ENCODE assay signal across 16 mouse cellular contexts in genomic region chr1:182852158-182852557, GRCm38 (mm10).
A peak's percentile ranks its signal among the peaks of the same experiment; 100 is the strongest.
DNase-seq lines count a peak whose midpoint lies in the region; ATAC-seq and TF ChIP-seq lines count a peak whose summit lies in the region.
"Had no signal": no experiment of that assay in that cellular context is flagged by ENCODE, and none has a peak within 500 bp of the region (broad histone marks: within the 10 kb centered on the region; RNA-seq: fewer than 3 reads in every experiment).

No protein-coding gene starts in this region.

- intact Hi-C loops in left cerebral cortex, adult 2 months (cut with DNase I), result no loop called here
- intact Hi-C loops in left cerebral cortex, postnatal 4 days (cut with DNase I), result no loop called here

- no peak for TF ChIP-seq POLR2A in brain, embryonic 14.5 days (IDR thresholded peaks at IDR 0.05; ENCODE audit: borderline replicate concordance, extremely low read depth, insufficient read depth, insufficient read length, poor library complexity, severe bottlenecking)

- no peak overlapping the region for H3K27ac ChIP-seq in left cerebral cortex, adult 2 months
- H3K27ac ChIP-seq: forebrain, embryonic 15.5 days; liver, embryonic 15.5 days; stomach, embryonic 15.5 days had no signal

- peak; percentile 12; the same call in 1 of the 2 replicates for TF ChIP-seq CTCF in left cerebral cortex, adult 2 months (IDR thresholded peaks at IDR 0.05)
- TF ChIP-seq CTCF in brain, embryonic 14.5 days (IDR thresholded peaks at IDR 0.05; ENCODE audit: borderline replicate concordance, extremely low read depth, insufficient read depth, insufficient read length), result peak; percentile 18; the same call in 1 of the 2 replicates

- ATAC-seq in inflammation-experienced regulatory T-cells, adult 6 months, result no peak
- ATAC-seq: forebrain, embryonic 15.5 days had no signal

- peak; percentile 47 for DNase-seq in embryo, embryonic 11 days
- no peak for DNase-seq in embryo, embryonic 9.5 days (ENCODE audit: extremely low spot score)
- no peak for DNase-seq in left cerebral cortex, adult 2 months (ENCODE audit: extremely low spot score in 1 of 2, low spot score in 2 of 2)
- DNase-seq in left cerebral cortex, postnatal 4 days, result no peak
- DNase-seq in A20 (ENCODE audit: low read depth, low spot score), result peak; percentile 43
- DNase-seq in brain, embryonic 14.5 days (ENCODE audit: low read depth), result no peak
- no peak for DNase-seq in ovary, postnatal 36 days (ENCODE audit: low spot score)
- DNase-seq: adrenal gland, postnatal 25 days; heart, postnatal 36 days; kidney, adult 8-10 months; thymus, postnatal 36 days had no signal

- H3K4me3 ChIP-seq in left cerebral cortex, adult 2 months, result no peak overlapping the region
- H3K4me3 ChIP-seq: forebrain, embryonic 15.5 days; liver, embryonic 15.5 days; megakaryocyte, embryonic 14.5 days; stomach, embryonic 15.5 days had no signal

Comparison
In these comparisons a context has a peak if more than half of its experiments do, and no peak if none do; other contexts are left out.
1. DNase-seq: peak in embryo, embryonic 11 days (single experiment) and A20 (single experiment); none in embryo, embryonic 9.5 days (single experiment), left cerebral cortex, adult 2 months (0 of 2), left cerebral cortex, postnatal 4 days (single experiment), brain, embryonic 14.5 days (single experiment) and ovary, postnatal 36 days (single experiment).